Mouse (Mus musculus) testis, postnatal 14 days (tissue): Measurements from ENCODE around the gene Dbn1.
A peak's percentile ranks its signal among the peaks of the same experiment; 100 is the strongest.

Experiments
- DNase-seq: peaks from one replicate; pipeline ENCODE4 v3.0.0; 2021; ENCODE audit warnings: low spot score

The Dbn1 gene

GRCm38 (mm10) chr13:55487578-55488498 lies at the start of gene Dbn1:
TSS of gene Dbn1 (minus strand) at chr13:55488111.
- DNase-seq, result no peak

GRCm38 (mm10) chr13:55536194-55537175 lies 48.6 kb upstream of the Dbn1 start, which contains the start of gene Ddx41:
TSS of gene Ddx41 (minus strand) at chr13:55536658.
- DNase-seq, result peak; percentile 98

DNA sequence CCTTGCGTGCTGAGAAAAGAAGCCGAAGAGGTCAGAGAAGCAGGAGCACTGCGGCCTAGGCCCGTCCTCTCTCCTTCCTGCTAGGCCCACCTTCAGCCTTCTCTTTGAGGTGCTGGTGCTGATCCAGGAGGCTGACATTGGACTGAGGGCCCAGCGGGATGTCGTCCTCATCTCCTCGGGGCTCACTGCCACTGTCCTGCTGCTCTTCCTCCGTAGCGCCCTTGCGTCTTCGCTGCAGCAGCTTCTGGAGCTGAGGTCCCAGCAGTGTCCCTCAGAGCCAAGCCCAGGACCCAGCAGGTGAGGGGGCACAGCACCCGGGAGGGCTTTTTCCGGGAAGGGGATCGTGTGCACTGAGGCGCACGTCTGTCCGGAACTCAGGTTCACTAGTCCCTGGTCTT lies 47.9 kb upstream of the Dbn1 start:
- DNase-seq, result no peak

DNA sequence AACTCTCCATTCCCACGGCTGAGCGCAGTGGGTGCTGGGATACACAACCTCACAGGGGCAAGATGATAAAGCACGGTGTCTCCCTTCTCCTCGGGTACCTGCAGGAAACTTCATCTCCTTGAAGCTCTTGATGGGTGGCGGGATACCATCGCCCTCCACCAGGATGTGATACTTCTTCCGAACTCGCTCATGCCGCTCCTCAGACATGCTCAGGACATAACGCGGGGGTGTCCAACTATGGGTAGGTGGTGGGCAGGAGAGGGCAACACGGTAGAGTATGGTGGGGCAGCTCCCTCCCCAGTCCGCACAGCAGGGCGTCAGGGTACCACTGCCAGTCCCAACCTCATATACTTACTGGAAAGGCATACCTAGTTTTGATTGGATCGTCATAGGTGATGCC lies 47.3 kb upstream of the Dbn1 start:
- no peak for DNase-seq

DNA sequence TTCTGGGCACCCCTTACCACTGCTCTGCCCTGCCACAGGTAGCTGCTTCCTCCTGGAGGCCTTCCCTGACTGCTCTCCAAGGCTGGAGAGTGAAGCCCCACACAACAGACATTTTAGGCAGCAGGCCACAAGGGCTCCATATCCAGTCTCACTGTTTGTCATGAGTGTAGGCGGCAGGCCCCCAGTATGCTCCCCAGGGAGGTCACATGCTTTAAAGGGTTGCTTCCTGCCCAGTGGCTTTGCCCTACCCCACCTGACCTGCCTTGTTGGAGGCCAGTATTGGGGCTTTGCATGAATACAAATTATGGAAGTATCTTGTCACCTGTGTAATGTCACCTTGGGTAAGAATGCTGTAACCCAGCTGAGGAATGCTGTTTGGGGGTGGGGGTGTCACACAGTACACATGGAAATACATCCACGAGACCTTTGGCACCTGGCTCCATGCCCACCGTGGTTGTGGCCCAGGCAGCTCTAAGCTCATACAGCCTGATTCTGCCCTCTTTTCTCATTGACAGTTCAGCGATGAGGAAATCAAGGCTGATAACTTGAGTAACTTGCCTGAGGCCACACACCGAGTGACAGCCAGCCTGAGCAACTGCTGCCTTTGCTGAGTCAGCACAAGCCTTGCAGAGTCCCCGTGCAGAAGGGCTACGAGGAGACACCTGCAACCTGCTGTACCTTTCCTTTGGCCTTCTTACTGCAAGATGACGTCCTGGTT lies 41.4 kb upstream of the Dbn1 start, which contains the start of gene Dok3:
Gene Dok3, minus strand, starts transcription at position 99 of the 718 bp plus-strand sequence.
- DNase-seq, result no peak

DNA sequence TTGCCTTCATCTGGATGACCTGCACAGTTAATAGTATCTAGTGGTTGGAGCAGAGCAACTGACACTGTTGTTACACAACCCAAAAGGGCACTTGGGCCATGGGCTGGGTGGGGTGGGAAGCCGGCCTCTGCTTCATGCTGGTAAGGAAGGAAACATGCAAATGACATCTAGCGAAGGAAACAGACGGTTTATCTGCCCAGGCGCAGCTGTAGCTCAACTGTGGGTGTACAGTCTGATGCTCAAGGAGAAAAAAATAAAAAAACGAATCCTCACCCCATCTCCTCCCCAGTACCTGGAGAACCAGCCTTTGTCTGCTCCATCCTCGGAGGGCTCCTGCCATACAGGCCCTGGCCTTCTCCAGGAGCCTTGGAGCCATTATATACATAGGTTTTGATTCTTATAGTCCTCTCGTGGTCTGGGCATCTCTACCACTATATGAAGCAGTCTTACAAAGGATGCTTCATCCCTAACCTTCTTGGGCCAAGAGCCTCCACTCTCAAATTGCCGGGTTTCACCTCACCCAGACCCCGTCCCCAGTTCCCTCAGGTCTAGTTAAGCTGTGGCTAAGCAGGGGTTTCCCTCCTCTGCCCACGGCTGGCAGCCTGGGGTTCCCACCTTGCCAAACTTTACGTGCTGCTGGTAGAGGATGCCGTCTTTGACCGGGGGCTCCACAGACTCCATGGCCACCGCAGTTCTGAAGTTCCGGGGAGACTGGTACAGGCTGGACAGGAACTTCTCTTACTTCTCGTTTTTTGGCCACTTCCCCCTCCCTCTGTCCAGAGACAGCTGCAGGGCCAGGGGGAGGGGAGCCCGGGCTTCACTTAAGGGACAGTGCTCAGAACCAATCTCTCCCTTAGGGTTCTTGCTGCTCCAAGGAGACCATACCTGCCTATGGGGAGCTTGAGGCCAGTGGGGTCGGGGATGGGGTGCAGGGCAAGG lies 40.2 kb upstream of the Dbn1 start:
- DNase-seq, result no peak

DNA sequence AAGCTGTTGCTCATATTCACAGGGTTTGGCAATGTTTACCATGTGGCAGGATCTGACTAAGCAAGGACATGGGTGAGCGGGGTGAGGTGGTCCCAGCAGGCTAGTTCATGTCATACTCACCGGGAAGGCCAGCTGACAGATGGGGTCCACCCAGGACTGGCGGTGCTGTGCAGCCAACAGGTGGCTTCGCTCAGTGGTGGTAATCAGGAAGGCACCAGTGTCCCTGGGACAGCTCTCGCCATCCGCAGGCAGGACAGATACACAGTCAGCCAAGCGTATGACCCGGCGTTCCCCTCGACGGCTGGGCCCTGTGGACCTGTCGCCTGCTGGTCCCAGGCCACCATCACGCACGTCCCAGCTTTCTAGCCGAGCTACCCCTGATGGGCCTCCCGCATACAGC lies 39.3 kb upstream of the Dbn1 start:
- no peak for DNase-seq

DNA sequence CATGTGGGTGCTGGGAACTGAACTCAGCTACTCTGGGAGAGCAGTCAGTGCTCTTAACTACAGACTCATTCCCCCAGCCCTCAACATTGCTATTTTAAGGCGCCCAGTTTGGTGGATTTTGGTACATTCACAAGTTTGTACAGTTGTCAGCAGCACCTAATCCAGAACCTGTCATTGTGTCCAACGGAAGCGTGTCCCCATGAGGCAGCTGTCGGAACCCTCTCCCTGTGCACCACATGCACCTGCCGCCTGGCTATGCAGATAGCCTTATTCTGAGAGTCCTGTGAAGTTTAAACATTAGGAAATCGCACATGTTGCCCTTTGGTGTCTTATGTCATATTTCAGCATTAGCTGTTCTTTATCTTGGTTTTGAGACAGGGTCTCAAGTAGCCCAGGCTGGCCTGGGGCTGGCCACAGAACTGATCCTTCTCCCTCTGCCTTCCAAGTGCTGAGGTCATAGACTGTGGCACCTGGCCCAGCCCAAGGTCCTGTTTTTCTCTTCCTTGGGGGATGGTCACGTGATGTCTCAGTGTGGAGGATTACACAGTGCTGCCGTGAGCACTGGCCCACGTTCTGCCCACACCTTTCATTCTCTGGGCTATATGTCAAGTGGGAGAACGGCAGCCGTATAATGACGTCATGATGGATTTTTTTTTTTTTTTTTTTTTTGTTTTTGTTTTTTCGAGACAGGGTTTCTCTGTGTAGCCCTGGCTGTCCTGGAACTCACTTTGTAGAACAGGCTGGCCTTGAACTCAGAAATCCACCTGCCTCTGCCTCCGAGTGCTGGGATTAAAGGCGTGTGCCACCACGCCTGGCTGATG lies 38.0 kb upstream of the Dbn1 start:
- no peak for DNase-seq

GRCm38 (mm10) chr13:55523951-55524600 lies 36.2 kb upstream of the Dbn1 start:
- no peak for DNase-seq

- DNase-seq, result no peak
These were observed 35.4 kb upstream of the Dbn1 start for GRCm38 (mm10) chr13:55523278-55523677.

DNA sequence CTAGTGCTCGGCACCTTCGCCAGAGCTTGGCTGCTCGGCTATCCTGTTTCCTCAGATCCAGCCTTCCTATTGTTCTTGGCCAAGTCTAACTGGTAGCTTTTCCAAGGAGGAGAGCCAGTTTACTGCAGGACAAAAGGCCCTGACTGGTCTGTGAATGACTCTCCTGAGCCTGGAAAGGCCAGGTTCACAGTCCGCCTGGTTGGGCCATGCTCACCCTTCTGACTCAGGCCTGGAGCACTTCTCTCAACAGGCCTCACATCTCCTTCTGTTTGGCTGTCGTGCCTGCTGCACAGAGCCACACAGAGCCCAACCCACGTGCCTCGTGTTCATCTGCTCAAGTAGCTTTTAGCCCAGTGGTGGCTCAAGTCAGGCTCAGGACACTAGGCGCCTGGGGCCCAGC lies 34.8 kb upstream of the Dbn1 start:
- no peak for DNase-seq

GRCm38 (mm10) chr13:55519606-55520005 lies 31.7 kb upstream of the Dbn1 start:
- DNase-seq, result no peak

GRCm38 (mm10) chr13:55516955-55517354 lies 29.0 kb upstream of the Dbn1 start:
- peak; percentile 79 for DNase-seq

DNA sequence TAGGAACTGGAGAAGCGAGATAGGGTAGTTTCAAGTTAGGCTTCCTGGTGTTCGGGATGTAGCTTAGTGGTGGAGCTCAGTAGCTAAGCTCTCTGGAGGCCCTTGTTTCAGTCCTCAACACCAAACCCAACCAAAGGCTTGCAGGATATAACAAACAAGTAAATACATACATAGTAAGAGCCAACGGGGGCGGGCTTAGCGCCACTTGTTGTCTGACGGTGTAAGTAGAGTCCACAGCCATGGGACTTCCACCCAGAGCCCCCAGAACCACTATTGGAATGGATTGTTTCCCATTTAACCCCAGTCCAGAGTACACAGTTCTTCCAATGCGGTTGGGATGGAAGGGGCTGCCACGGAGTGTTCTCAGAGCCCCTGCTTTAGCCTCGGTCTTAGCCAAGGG lies 25.9 kb upstream of the Dbn1 start:
- no peak for DNase-seq

DNA sequence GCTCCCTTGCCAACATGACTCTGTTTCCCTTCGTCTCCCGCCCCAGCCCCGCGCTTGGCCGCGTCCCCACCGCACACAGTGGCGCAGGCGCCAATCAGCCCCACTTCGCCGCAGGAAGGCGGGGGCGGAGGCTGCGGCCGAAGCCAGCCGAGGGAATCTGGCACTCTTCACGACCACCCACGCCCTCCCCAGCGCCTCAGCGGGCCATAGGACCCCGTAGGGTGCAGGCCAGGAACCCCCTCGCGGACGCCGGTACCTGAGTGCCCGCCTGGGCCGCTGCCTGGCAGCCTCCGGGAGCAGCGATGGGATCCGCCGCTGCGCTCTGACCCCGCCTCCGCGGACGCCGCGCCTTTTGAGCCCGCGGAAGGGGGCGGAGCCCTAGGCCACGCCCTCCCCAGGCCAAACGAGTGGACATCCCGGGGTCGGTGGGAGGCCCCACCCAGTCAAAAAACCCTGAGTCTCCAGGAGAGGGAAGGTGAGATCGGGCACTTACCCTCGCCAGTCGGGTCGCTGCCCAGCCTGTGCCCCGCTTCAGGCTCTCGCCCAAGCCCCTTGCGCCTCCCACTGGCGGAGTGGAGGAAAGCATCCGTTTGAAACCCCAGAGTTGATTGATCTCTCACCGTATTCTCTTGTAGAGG lies 25.3 kb upstream of the Dbn1 start, which contains the start of gene Pdlim7:
Gene Pdlim7, minus strand, starts transcription at position 566 of the 638 bp plus-strand sequence.
- peak; percentile 87 for DNase-seq

- no peak for DNase-seq
These were observed 24.6 kb upstream of the Dbn1 start for GRCm38 (mm10) chr13:55512379-55513031.

GRCm38 (mm10) chr13:55511492-55511861 lies 23.6 kb upstream of the Dbn1 start:
- no peak for DNase-seq
